Mouse (Mus musculus) adrenal gland, postnatal 14 days (tissue): ENCODE measurements around the gene Arhgef7. TPM values are rescaled to one million over a fixed set of nuclear protein-coding genes. Genes with fewer than 3 reads are reported as not detected.
A peak's percentile ranks its signal among the peaks of the same experiment; 100 is the strongest.

Experiments used
- DNase-seq: peaks from one replicate; pipeline ENCODE4 v3.0.0; 2021; ENCODE audit warnings: mixed read lengths
- total RNA-seq: library from RNA; stranded (reverse); gene quantifications from 2 replicates; pipeline ENCODE4 v1.2.3, GENCODE M21; 2021

Arhgef7 gene
- total RNA-seq, 1 experiment from 2014 or later, result 54.4 TPM

GRCm38 (mm10) chr8:11767213-11767840, 39.8 kb downstream of the Arhgef7 start:
- DNase-seq, result no peak

DNA sequence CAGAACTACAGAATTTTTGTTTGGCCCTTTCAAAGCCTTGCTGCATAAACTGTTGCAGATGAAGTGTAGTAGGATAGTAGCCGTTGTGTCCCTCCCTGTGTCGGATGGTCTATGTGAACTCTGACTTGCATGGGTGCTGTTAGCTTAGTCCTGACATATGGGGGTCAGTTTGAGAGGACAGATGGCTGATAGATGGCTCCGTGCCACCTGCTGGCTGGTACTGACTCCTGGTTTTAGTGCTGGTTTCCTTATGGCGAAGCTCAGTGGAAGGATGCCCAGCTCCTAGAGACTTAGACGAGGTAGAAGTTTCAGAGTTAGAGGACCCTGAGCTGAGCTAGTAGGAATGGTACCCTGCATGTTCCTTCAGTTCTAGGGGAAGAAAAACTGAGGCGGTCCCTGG, 42.5 kb downstream of the Arhgef7 start:
- no peak for DNase-seq

DNA sequence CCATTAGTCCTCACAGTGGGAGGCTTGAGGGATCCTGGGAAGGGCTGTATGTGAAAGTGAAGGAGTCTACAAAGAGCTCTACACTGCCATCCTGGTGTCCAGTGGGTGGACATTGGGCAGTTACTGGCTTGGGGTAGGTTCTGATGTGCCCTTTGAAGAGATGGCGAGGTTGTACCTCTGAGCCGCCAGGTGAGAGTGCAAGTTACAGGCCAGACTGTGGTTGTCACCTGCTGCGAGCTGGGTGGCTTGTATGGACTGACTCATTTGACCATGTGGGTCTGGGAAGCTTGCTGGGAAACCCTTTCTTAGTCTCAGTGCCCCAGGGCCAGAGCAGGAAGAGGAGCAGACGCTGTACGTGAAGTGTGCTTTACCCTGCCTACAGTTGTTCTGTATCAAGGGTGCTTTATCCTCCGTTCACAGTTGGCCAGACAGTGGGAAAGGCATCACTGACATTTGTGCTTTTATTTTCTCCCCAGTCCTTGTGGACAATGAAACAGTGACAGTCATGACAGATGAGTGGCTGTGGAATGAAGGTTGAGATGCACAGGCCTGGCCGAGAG, 43.1 kb downstream of the Arhgef7 start:
- no peak for DNase-seq

DNA sequence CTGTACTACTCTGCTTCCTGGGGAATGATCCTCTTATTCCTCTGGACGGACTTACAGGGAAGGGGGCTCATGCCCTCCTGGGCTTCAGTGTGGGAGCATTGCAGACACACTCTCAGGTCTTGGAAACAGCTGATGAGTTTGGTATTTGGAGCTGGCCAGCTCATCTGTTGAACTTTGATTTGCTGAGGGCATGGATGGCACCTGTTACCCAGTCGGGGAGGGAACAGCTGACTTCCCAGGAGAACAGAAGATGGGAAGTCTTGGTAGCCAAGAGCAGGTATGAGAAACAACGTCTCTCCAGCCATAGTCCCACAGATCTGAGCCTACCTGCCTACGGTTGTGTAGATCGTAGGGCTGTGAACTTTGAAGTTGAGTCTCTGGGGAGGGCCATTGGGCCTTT, 44.1 kb downstream of the Arhgef7 start:
- no peak for DNase-seq

GRCm38 (mm10) chr8:11774195-11775076, 46.9 kb downstream of the Arhgef7 start:
- no peak for DNase-seq

DNA sequence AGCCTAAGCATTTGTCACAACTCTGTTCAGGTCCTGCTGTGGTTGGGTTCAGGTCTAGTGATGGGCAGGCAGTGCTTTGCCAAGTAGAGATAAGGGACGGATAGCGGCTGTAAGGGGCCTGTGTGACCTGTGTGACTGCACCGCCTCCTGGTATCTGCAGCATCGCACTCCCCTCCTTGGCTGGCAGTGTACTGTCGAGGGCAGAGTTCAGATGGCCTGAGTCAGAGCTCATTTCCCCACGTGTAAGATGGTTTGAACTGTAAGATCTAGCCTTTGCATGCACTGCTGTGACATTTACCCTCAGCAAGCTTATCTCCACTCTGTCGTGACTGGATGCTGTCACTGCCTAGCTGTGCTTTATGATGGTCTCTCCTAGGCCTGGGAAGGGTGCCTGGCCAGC, 48.4 kb downstream of the Arhgef7 start:
- peak; percentile 52 for DNase-seq

- DNase-seq, result no peak
Observed at GRCm38 (mm10) chr8:11776451-11777180, 49.1 kb downstream of the Arhgef7 start.

DNA sequence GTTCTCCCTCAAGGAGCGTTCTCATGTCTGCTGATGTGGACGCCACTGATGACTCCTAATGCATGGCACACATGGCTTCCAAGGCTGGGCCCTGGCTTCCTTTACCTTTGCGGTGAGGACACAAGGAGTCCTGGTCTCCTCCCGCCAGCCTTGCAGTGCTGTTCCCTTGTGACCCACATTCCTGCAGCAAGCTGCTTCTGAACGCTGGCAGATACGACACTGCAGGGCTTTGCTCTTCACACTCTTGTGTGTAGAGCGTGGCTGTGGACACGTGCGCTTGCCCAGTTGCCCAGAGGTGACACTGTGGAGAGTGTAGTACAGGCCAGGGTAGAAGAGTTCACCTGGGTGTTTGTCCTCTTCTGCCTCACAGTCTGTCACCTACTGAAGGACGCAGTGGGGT, 49.7 kb downstream of the Arhgef7 start:
- peak; percentile 43 for DNase-seq

DNA sequence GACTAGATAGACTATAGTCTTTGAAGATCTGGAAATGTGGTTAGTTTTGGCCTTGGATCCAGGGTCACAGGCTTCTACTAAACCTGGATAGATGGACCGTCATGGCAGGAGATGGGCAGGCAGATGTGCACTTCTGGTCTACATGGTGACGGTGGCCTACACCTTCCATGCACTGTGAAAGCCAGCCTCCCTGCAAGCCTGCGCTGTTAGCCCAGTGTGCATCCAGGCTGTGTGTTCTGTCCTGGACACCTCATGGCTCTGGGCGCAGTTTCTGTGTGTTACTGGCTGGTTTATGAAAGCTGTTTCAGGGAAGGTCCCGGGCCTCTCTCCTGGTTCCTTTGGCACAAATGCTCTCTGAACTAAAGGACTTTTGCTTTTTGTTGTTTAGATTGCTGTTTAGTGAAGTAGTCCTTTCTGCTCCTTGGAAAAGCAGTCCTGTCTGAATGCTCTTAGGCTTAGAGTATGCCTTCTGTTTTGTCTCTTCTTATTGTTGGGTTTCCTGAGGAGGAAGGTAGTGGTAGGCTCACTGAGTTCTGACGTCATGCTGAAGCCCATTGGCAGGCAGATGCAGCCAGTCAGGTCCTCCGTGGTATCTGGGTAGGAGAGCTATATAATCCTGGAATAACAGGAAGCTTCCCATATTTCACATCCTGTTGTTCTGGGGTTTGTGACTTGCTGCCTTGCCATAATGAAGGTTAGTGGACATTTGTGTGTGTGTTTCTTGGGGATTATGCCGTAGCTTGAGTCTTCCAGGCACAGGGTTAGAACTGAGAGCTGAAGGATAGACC, 51.3 kb downstream of the Arhgef7 start:
- DNase-seq, result peak; percentile 49

GRCm38 (mm10) chr8:11779844-11780634, 52.5 kb downstream of the Arhgef7 start:
- peak; percentile 42 for DNase-seq

DNA sequence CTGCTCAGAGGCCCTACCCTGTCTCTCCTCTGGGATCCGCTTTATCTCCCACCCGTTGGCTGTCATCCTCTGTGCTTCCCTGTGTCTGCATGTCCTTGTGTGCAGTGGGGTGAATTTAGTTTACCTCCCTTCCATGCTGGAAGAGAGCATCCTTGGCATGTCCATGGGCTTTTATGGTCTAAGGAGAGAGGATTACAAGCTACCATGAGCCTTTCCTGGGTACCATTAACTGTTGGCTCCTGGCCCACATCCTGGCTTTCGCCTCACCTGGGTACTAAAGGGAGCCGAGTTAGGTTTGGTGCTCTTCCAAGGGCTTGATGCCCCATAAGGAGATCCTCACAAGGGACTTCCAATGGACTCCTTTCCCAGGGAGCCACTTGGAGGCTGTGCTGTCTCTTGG, 53.1 kb downstream of the Arhgef7 start:
- no peak for DNase-seq

- DNase-seq, result no peak
Observed at GRCm38 (mm10) chr8:11782607-11783006, 55.1 kb downstream of the Arhgef7 start.

GRCm38 (mm10) chr8:11783861-11784594, 56.5 kb downstream of the Arhgef7 start:
- no peak for DNase-seq

DNA sequence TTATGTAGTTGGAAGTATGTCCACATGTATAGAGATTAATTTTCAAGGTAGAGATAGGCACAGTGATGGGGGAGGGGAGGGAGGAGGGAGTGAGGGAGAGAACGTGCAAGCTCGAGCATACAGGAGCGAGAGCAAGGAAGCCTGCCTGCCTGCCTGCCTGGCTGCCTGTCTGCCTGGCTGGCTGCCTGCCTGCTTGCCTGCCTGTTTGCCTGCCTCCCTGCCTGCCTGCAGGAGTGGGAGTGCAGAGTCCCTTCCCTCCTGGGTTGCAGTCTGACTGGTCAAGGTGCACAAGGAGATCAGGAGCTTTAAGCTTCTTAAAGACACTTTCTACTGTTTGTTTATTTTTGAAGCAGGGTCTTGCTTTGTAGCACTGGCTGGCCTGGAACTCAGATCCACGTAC, 57.6 kb downstream of the Arhgef7 start:
- no peak for DNase-seq

DNA sequence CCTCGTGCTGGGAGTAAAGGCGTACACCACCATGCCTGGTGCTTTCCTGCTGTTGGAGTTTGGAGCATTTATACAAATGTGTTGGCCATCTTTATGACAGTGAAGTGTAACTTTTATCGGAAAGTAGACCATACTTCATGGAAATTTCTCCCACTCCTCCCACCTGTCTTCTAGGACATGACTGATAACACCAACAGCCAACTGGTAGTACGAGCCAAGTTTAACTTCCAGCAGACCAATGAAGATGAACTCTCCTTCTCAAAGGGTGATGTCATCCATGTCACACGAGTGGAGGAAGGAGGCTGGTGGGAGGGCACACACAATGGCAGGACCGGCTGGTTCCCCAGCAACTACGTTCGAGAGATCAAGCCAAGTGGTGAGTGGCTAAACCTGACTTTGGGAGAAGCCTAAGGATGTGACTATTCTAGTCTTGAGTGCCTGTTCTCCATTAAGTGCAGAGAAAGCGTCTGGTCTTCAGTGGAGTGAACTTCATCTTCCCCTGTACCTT, 58.1 kb downstream of the Arhgef7 start:
- DNase-seq, result no peak

GRCm38 (mm10) chr8:11788252-11788651, 60.7 kb downstream of the Arhgef7 start:
- peak; percentile 82 for DNase-seq

GRCm38 (mm10) chr8:11789168-11789567, 61.6 kb downstream of the Arhgef7 start:
- no peak for DNase-seq

DNA sequence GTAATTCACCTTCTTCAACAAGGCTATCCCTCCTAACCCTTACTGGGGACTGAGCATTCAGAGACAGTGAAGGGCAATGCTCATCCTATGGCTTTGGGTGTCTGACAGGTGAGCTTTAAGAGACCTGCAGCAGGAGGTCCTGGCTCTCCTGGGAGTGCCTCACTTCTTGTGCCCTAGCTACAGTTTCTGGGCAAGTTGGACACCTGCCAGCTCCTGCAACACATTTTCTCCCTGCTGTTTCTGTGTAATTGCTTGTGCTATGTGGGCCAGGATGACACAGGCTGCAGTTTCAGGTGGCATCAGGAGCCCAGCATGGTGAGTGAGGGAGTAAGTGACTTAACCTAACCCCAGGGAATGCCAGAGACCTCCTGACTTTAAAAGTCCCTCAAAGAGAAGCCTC, 67.4 kb downstream of the Arhgef7 start:
- no peak for DNase-seq

GRCm38 (mm10) chr8:11797128-11797527, 69.6 kb downstream of the Arhgef7 start:
- DNase-seq, result peak; percentile 42
